Mouse (Mus musculus) intestine, embryonic 16.5 days (tissue): ENCODE data around the gene Gm13090. TPM values are rescaled to one million over a fixed set of nuclear protein-coding genes. Genes with fewer than 3 reads are reported as not detected.

ENCODE experiments used
- ATAC-seq: fragments of 200-750 bp; cut with Nextera tagmentation; 2 replicates; pipeline ENCODE4 v1.8.0; 2017; ENCODE audit warnings: moderate TSS enrichment, moderate library complexity
- H3K27ac ChIP-seq: fragments of 300-500 bp; sonication (generic); 2 replicates; pipeline ENCODE4 v1.5.1; 2014; ENCODE audit warnings: mild to moderate bottlenecking, low read length
- H3K27me3 ChIP-seq: fragments of 300-500 bp; sonication (generic); replicated peaks from 2 replicates; pipeline ENCODE4 v1.6.1; 2014; ENCODE audit warnings: low read length, control low read depth, mixed read lengths; ENCODE audit not compliant: control insufficient read depth, insufficient read depth
- H3K36me3 ChIP-seq: fragments of 300-500 bp; sonication (generic); 2 replicates; pipeline ENCODE4 v1.6.1; 2014; ENCODE audit warnings: low read length, control low read depth; ENCODE audit not compliant: control insufficient read depth, insufficient read depth
- H3K4me1 ChIP-seq: fragments of 300-500 bp; sonication (generic); 2 replicates; pipeline ENCODE4 v1.6.1; 2014; ENCODE audit warnings: low read length, control low read depth, mixed read lengths; ENCODE audit not compliant: control insufficient read depth, insufficient read depth
- H3K4me2 ChIP-seq: fragments of 300-500 bp; sonication (generic); 2 replicates; pipeline ENCODE4 v1.6.1; 2014; ENCODE audit warnings: low read depth, low read length, control low read depth
- H3K4me3 ChIP-seq: fragments of 300-500 bp; sonication (generic); 2 replicates; pipeline ENCODE4 v1.5.1; 2014; ENCODE audit warnings: mild to moderate bottlenecking, low read length
- H3K9ac ChIP-seq: fragments of 300-500 bp; sonication (generic); 2 replicates; pipeline ENCODE4 v1.6.1; 2014; ENCODE audit warnings: low read depth, low read length
- H3K9me3 ChIP-seq: fragments of 300-500 bp; sonication (generic); 2 replicates; pipeline ENCODE4 v1.6.1; 2016; ENCODE audit warnings: low read length, control low read depth; ENCODE audit not compliant: control insufficient read depth
- WGBS: fragments of 180-500 bp; shearing (Covaris S2); extraction: QIAGEN DNeasy Blood & Tissue Kit; methylation state at CpG from one replicate; pipeline ENCODE4 v1.1.7; 2014; 5-methylcytosine and 5-hydroxymethylcytosine counted together
- polyA plus RNA-seq: library from polyadenylated mRNA; unstranded; fragments of >200 nt; fragmentation: Nextera tagmentation; extraction: Ambion mirVana; gene quantifications from 2 replicates; pipeline ENCODE4 v1.2.1, GENCODE M21; 2015

Gene Gm13090
- polyA plus RNA-seq, 1 experiment from 2014 or later, result not detected

DNA sequence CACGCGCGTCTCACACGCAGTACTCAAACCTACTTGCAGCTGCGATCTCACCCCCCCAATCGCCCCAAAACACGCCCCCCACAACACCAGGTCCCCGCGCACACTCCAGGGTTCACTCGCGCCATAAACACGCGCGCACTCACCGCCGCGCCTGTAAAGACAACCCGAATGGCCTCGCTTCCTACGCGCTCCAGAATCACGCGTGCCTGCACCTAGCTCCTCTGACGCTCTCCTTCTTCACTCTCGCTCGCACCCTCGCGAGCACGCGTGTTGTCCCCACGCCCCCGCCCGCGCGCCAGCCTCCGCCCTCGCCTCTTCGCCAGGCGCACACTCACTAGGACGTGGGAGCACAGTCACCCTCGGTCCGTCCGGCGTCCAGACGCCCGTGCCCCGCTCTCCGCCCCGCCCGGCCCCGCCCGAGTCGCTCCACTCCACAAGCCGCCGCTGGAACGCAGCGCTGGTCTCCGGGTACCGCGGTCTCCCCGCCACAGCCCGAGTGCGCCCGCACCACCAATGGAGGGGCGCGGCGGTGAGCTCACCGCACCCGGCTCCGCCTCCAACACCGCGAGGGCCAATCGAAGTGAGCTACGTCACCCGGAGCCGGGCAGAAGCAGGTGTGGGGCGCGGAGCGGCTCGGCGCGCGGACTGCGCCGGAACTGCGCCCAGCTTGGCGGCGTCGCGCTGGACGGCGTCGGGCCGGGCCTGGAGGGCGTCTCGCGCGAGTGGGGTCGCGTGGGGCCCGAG is 18.8 kb downstream of the Gm13090 start:
- Histone ChIP-seq H3K36me3 (no peaks in the 10 kb centered on the region), H3K4me1 (peaks cover 9% of the 10 kb centered on the region; the same call in 1 of the 2 replicates), H3K9me3 (no peaks in the 10 kb centered on the region), H3K4me3 (peak overlapping the region; percentile 65), H3K27ac (0 out of 2 replicates have a peak overlapping the region, but pooled peaks have one; percentile 14), H3K4me2 (peak overlapping the region; percentile 99), H3K9ac (peak overlapping the region; percentile 71), H3K27me3 (peaks cover 30% of the 10 kb centered on the region)
- peak; percentile 100 for ATAC-seq
- WGBS, result under 1% methylated on average over 101 of the region's 101 CpGs

GRCm38 (mm10) chr4:151108834-151109241 is 19.5 kb downstream of the Gm13090 start:
- peak overlapping the region; percentile 99 for H3K4me2 ChIP-seq
- ATAC-seq, result peak; percentile 48
- H3K9ac ChIP-seq, result peak overlapping the region; percentile 71
- peaks cover 9% of the 10 kb centered on the region; the same call in 1 of the 2 replicates for H3K4me1 ChIP-seq
- H3K36me3 ChIP-seq, result no peaks in the 10 kb centered on the region
- H3K9me3 ChIP-seq, result no peaks in the 10 kb centered on the region
- peak overlapping the region; percentile 65 for H3K4me3 ChIP-seq
- H3K27me3 ChIP-seq, result peaks cover 30% of the 10 kb centered on the region
- 4% methylated on average over 14 of the region's 20 CpGs for WGBS
- no peak overlapping the region for H3K27ac ChIP-seq

DNA sequence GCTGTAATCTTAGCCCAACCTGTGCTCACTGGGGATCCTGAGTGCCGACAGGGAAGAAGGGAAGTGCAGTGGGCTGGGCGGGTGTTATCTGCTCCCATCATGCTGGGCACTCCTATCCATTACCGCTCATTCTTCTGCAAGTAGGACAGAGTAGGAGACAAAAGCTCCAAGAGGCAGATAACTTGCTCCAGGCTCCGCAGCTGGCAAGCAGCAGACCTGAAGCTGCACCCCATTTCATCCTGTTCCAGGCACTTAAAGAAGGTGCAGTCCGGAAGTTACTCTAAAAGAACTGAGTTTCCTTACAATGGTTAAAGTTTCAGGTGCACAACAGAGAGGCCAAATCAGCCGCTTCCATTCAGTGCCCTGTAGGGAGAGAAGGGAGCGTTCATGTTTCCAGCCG is 21.9 kb downstream of the Gm13090 start:
- H3K4me1 ChIP-seq, result peaks cover 9% of the 10 kb centered on the region; the same call in 1 of the 2 replicates
- no peak for ATAC-seq
- no peaks in the 10 kb centered on the region for H3K9me3 ChIP-seq
- H3K27ac ChIP-seq, result no peak overlapping the region
- H3K4me3 ChIP-seq, result no peak overlapping the region
- peaks cover 25% of the 10 kb centered on the region for H3K27me3 ChIP-seq
- no peak overlapping the region for H3K9ac ChIP-seq
- 58% methylated on average over 8 of the region's 8 CpGs for WGBS
- no peak overlapping the region for H3K4me2 ChIP-seq
- no peaks in the 10 kb centered on the region for H3K36me3 ChIP-seq

DNA sequence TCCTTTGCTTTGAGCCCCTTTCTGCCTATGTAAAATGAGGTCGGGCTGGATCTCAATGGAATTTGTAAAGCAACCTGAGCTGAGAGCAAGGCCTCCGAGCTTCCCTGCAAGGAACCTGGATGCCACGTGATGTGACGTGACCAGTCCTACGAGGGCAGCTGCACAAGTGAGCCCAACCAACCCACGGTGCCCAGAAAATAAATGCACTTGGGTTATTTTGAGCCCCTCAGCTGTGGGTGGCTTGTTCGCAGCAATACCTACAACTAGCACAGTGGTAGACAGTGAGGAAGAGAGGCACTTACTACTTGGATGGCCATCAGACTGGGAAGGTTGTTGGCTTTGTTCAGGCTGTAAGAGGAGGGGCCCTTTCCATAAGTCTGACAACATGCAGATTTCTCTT is 25.2 kb downstream of the Gm13090 start:
- H3K36me3 ChIP-seq, result no peaks in the 10 kb centered on the region
- H3K4me2 ChIP-seq, result no peak overlapping the region
- no peaks in the 10 kb centered on the region for H3K4me1 ChIP-seq
- H3K27ac ChIP-seq, result no peak overlapping the region
- no peaks in the 10 kb centered on the region for H3K9me3 ChIP-seq
- WGBS, result 84% methylated on average over 7 of the region's 7 CpGs
- no peak for ATAC-seq
- peaks cover 11% of the 10 kb centered on the region; the same call in 1 of the 2 replicates for H3K27me3 ChIP-seq
- H3K4me3 ChIP-seq, result no peak overlapping the region
- H3K9ac ChIP-seq, result no peak overlapping the region

- Histone ChIP-seq H3K9ac (no peak overlapping the region), H3K36me3 (no peaks in the 10 kb centered on the region), H3K4me3 (no peak overlapping the region), H3K27me3 (no peaks in the 10 kb centered on the region), H3K27ac (no peak overlapping the region), H3K9me3 (no peaks in the 10 kb centered on the region), H3K4me2 (no peak overlapping the region), H3K4me1 (no peaks in the 10 kb centered on the region)
- 86% methylated on average over 3 of the region's 3 CpGs for WGBS
- ATAC-seq, result no peak
Observed at GRCm38 (mm10) chr4:151118883-151119282, 29.5 kb downstream of the Gm13090 start.

DNA sequence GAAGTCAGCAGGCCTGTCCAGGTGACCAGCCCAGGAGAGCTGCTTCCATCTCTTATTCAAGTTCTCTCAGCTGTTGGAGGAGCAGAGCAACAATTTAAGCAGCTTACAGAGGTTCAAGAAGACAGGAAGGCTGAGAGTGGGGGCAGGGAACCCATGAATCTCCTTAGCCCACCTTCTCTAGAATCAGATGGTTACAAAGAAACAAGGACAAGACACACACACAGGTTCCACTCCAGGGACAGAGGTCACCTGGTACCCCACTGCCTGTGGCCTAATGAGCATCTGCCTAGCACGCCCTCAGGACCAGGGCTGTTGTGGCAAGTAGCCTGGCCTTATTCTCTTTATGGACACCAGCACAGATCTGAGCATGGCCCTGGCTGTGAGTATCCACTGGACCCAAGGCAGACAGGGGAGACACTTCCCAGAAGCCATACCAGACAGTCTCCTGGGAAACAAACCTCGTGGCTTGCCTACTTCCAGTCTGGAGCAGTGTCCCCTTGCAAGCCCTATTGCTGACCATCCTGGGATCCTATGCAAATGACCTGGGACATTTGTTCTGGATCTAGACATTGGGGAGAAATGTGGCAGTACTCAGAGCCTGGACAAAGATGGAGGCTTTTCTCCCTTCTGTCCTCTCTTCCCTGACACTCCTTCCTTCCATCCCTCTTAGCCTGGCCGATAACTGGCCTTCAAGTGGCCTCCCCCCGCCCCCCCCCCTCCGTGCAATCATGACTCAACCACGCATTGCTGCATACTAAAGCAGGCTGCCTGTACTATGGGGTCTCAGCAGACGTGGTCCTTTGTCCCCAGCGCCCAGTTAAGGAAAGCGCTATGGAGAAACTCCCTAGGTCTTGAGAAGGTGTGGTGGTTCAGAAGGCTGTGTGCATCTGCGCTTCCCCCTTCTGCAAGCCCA is 38.5 kb downstream of the Gm13090 start:
- no peak overlapping the region for H3K27ac ChIP-seq

DNA sequence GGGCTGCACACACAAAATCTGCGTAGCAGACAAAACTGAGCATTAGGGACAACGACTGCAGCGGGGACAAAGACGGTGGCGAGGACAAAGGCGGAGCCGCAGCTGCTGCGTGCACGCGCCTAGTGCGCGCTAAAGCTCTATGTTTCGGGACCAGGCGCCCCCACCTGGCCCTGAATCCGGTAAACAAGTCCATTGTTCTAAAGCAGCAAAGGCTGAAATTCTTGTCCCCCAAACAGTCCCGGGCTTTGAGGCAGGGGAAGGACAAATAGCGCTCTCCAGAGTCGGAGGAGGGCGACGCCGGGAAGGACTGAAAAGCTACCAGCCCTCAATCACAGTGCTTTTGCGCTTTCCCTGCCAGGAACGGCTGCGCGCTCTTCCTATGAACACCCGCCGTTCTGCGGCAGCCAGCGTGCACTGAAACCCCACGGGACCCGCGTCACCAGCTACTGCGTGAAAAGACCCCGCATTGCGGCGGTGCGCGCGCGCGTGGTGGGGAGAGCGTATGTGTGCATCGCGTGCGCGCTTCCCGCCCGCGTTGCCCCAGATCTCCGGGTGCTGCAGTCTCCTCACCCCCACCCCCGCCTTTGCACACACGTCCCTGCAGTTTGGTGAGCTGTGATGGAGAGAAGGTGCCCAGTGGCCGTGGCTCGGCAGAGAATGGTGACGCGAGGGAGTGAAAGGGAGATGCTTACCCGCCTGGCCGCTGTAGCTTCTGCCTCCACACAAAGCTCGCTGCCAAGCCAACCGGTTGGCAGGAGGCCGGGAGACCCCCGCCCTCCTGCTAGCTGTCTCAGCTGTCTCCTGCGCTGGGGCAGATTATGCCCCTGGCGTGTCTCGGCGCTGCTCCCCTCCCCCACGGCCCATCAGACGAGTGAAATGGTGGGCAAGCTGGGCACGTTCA is 39.5 kb downstream of the Gm13090 start:
- no peaks in the 10 kb centered on the region; the same call in 1 of the 2 replicates for H3K27me3 ChIP-seq
- H3K9me3 ChIP-seq, result no peaks in the 10 kb centered on the region
- H3K4me3 ChIP-seq, result peak overlapping the region; percentile 61
- ATAC-seq, result peak; percentile 57
- peak overlapping the region; percentile 72 for H3K9ac ChIP-seq
- H3K27ac ChIP-seq, result no peak overlapping the region
- H3K4me1 ChIP-seq, result no peaks in the 10 kb centered on the region
- H3K36me3 ChIP-seq, result no peaks in the 10 kb centered on the region
- under 1% methylated on average over 69 of the region's 69 CpGs for WGBS
- peak overlapping the region; percentile 97 for H3K4me2 ChIP-seq

More for the DNA sequence above, 38.5 kb downstream of the Gm13090 start:
- Histone ChIP-seq H3K36me3 (no peaks in the 10 kb centered on the region), H3K4me3 (peak overlapping the region; percentile 61), H3K4me1 (no peaks in the 10 kb centered on the region), H3K9ac (peak overlapping the region; percentile 72), H3K27me3 (no peaks in the 10 kb centered on the region; the same call in 1 of the 2 replicates), H3K9me3 (no peaks in the 10 kb centered on the region), H3K4me2 (peak overlapping the region; percentile 97)
- WGBS, result 13% methylated on average over 9 of the region's 10 CpGs
- ATAC-seq, result 0 out of 2 replicates have a peak, but pooled peaks have one; percentile 27

DNA sequence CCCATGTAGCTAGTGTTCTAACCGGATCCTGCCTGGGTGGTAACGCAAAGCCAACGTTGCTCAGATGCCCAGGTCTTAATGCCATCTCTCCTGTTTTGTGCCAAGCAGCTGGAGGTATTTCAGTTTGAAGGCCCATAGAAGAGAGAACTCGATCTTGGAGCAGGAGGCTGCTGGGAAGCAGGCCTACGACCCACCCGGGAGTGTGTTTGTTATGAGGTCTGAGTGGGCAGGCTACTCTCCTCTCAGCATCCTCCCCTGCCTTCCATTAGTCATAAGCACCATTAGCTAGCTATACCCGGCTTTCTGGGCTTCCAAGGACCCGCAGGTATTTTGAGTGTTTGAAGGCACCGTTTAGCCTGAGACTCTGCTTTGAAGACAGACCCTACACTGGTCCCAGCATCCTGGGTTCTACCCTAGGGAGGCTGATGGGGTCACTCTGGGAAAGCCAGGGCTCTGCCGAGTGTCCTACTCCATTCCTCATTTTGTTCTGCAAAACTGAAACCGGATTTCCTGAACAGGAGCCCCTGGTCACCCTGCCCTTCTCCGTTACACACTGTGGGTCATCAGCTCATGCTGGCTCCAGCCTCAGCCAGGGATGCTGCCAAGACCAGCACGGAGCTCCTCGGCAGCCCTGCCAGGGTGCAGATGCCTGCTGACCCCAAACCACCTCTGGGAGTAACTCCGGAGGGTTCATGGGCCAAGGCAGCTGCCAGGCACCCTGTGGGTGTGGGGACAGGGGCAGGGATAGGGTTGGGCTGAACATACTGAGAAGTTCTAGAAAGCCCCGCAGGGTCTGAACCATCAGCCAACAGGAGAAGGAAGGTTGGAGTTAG is 40.6 kb downstream of the Gm13090 start:
- H3K4me3 ChIP-seq, result no peak overlapping the region
- H3K4me2 ChIP-seq, result peak overlapping the region; percentile 97; the same call in 1 of the 2 replicates
- WGBS, result 67% methylated on average over 16 of the region's 16 CpGs
- H3K4me1 ChIP-seq, result no peaks in the 10 kb centered on the region
- no peak for ATAC-seq
- no peaks in the 10 kb centered on the region for H3K36me3 ChIP-seq
- H3K9ac ChIP-seq, result peak overlapping the region; percentile 72
- H3K9me3 ChIP-seq, result no peaks in the 10 kb centered on the region
- H3K27me3 ChIP-seq, result no peaks in the 10 kb centered on the region; the same call in 1 of the 2 replicates
- no peak overlapping the region for H3K27ac ChIP-seq
